Mouse (Mus musculus) right cerebral cortex, postnatal 10 days (tissue): ENCODE measurements around the gene Psap.

Experiments
- DNase-seq, 2 experiments: peaks; one replicate each; pipeline ENCODE4 v3.0.0; 2021; ENCODE audit warnings: low spot score in 2 of 2

The Psap gene

GRCm38 (mm10) chr10:60263351-60263750 lies 14.1 kb upstream of the Psap start:
- no peak for DNase-seq

GRCm38 (mm10) chr10:60265252-60265651 lies 12.2 kb upstream of the Psap start:
- DNase-seq: no peak

GRCm38 (mm10) chr10:60266842-60267401 lies 10.5 kb upstream of the Psap start:
- no peak for DNase-seq

- no peak for DNase-seq
Measured at GRCm38 (mm10) chr10:60268738-60269137, 8.7 kb upstream of the Psap start.

- no peak for DNase-seq
Measured at GRCm38 (mm10) chr10:60269141-60270064, 8.0 kb upstream of the Psap start.

- no peak for DNase-seq
Measured at GRCm38 (mm10) chr10:60271015-60271414, 6.4 kb upstream of the Psap start.

GRCm38 (mm10) chr10:60272241-60272640 lies 5.2 kb upstream of the Psap start:
- no peak for DNase-seq

- DNase-seq: no peak
Measured at GRCm38 (mm10) chr10:60273382-60273781, 4.0 kb upstream of the Psap start.

- peak in 1 of 2 experiments; percentile 70 for DNase-seq
Measured at GRCm38 (mm10) chr10:60278006-60278399, 576 bp downstream of the Psap start.

- DNase-seq: no peak
Measured at GRCm38 (mm10) chr10:60278786-60279185, 1.4 kb downstream of the Psap start.

GRCm38 (mm10) chr10:60279290-60279940 lies 2.0 kb downstream of the Psap start:
- no peak for DNase-seq

GRCm38 (mm10) chr10:60279941-60280301 lies 2.5 kb downstream of the Psap start:
- peak; percentile 77 to 83 for DNase-seq

GRCm38 (mm10) chr10:60280353-60280752 lies 2.9 kb downstream of the Psap start:
- DNase-seq: no peak

- DNase-seq: no peak
Measured at GRCm38 (mm10) chr10:60281571-60282050, 4.2 kb downstream of the Psap start.

- no peak for DNase-seq
Measured at GRCm38 (mm10) chr10:60282116-60283014, 4.9 kb downstream of the Psap start.

GRCm38 (mm10) chr10:60284248-60284647 lies 6.8 kb downstream of the Psap start:
- no peak for DNase-seq

GRCm38 (mm10) chr10:60284676-60285111 lies 7.3 kb downstream of the Psap start:
- DNase-seq: no peak

GRCm38 (mm10) chr10:60285183-60285582 lies 7.8 kb downstream of the Psap start:
- DNase-seq: no peak

- DNase-seq: peak; percentile 93 to 96
Measured at GRCm38 (mm10) chr10:60285676-60286372, 8.4 kb downstream of the Psap start.

- DNase-seq: no peak
Measured at GRCm38 (mm10) chr10:60286546-60286945, 9.1 kb downstream of the Psap start.

GRCm38 (mm10) chr10:60287161-60287560 lies 9.7 kb downstream of the Psap start:
- no peak for DNase-seq
